ENCODE assay signal across 18 mouse cellular contexts in genomic region chr5:132545761-132546160, GRCm38 (mm10). TPM values are rescaled to one million over a fixed set of nuclear protein-coding genes. Genes with fewer than 3 reads are reported as not detected.
A peak's percentile ranks its signal among the peaks of the same experiment; 100 is the strongest.
DNase-seq lines count a peak whose midpoint lies in the region; ATAC-seq and TF ChIP-seq lines count a peak whose summit lies in the region.
"Had no signal": no experiment of that assay in that cellular context is flagged by ENCODE, and none has a peak within 500 bp of the region (broad histone marks: within the 10 kb centered on the region; RNA-seq: fewer than 3 reads in every experiment).

No protein-coding gene starts in this region.

- H3K36me3 ChIP-seq in forebrain, postnatal 0 days (ENCODE audit: insufficient read depth) = no peaks in the 10 kb centered on the region
- H3K36me3 ChIP-seq: embryonic facial prominence, embryonic 13.5 days; hindbrain, embryonic 15.5 days; liver, embryonic 15.5 days; neural tube, embryonic 15.5 days had no signal

- H3K27me3 ChIP-seq in forebrain, postnatal 0 days (ENCODE audit: insufficient read depth, low read length) = no peaks in the 10 kb centered on the region
- H3K27me3 ChIP-seq: embryonic facial prominence, embryonic 13.5 days; forebrain, embryonic 13.5 days; neural tube, embryonic 15.5 days had no signal

- H3K9me3 ChIP-seq in forebrain, postnatal 0 days (ENCODE audit: low read length) = no peaks in the 10 kb centered on the region
- H3K9me3 ChIP-seq: embryonic facial prominence, embryonic 13.5 days; forebrain, embryonic 13.5 days; hindbrain, embryonic 15.5 days; liver, embryonic 15.5 days; neural tube, embryonic 15.5 days had no signal

- intact Hi-C loops in gastrocnemius, postnatal 14 days (cut with DNase I; ENCODE audit: low total_unique reads) = no loop called here

- WGBS in forebrain, postnatal 0 days = 75% methylated on average over 1 of the region's 1 CpGs

- no peak overlapping the region for H3K9ac ChIP-seq in forebrain, postnatal 0 days
- H3K9ac ChIP-seq: embryonic facial prominence, embryonic 13.5 days; forebrain, embryonic 13.5 days; hindbrain, embryonic 15.5 days; liver, embryonic 15.5 days; neural tube, embryonic 15.5 days had no signal

- DNase-seq in gastrocnemius, postnatal 14 days = peak; percentile 5
- DNase-seq in gastrocnemius, adult 8-10 months (ENCODE audit: low spot score in 2 of 2) = no peak
- peak; percentile 3 for DNase-seq in ovary, adult 18-20 months (ENCODE audit: low spot score)
- DNase-seq in ovary, postnatal 14 days (ENCODE audit: low spot score) = no peak
- DNase-seq in cerebellum, postnatal 10 days = peak; percentile 58 to 69
- DNase-seq in heart, postnatal 4 days = peak; percentile 18
- no peak for DNase-seq in right cerebral cortex, postnatal 25 days
- DNase-seq in forebrain, postnatal 0 days = no peak
- DNase-seq: gastrocnemius, postnatal 36 days; kidney, adult 18-20 months had no signal

- H3K4me1 ChIP-seq in forebrain, postnatal 0 days (ENCODE audit: insufficient read depth) = 0 out of 2 replicates have a peak, but pooled peaks cover 5% of the 10 kb centered on the region

- ATAC-seq in forebrain, postnatal 0 days = no peak
- ATAC-seq: activated CD4-positive, CD25-positive, alpha-beta regulatory T cell, adult 4 months; forebrain, embryonic 13.5 days had no signal

- TF ChIP-seq CTCF in forebrain, postnatal 0 days (IDR thresholded peaks at IDR 0.05; ENCODE audit: low read depth) = no peak

- no peak overlapping the region for H3K4me2 ChIP-seq in forebrain, postnatal 0 days (ENCODE audit: low read depth)
- H3K4me2 ChIP-seq: embryonic facial prominence, embryonic 13.5 days; hindbrain, embryonic 15.5 days; liver, embryonic 15.5 days; neural tube, embryonic 15.5 days had no signal

- H3K27ac ChIP-seq in forebrain, postnatal 0 days (ENCODE audit: low read depth, low read length) = no peak overlapping the region
- H3K27ac ChIP-seq: embryonic facial prominence, embryonic 13.5 days; forebrain, embryonic 13.5 days; hindbrain, embryonic 15.5 days; liver, embryonic 15.5 days; neural tube, embryonic 15.5 days; stomach, postnatal 0 days had no signal

- H3K4me3 ChIP-seq in forebrain, postnatal 0 days (ENCODE audit: low read depth, low read length) = no peak overlapping the region
- H3K4me3 ChIP-seq: embryonic facial prominence, embryonic 13.5 days; forebrain, embryonic 13.5 days; hindbrain, embryonic 15.5 days; liver, embryonic 15.5 days; neural tube, embryonic 15.5 days had no signal

RNA-seq across cellular contexts. Expression of gene Auts2, which starts 2.6 kb away (rescaled TPM):
- 10 to 100 TPM; 19.4 to 30.5 TPM for total RNA-seq in gastrocnemius, postnatal 14 days (2021)
- total RNA-seq in gastrocnemius, adult 8-10 months (2022) = 10 to 100 TPM in 2 of 4 experiments, 1 to 10 TPM in 2; 7.6 to 18.8 (median 12.4) TPM
- 10 to 100 TPM; 49.0 to 51.4 TPM for total RNA-seq in heart, postnatal 4 days (2021)
- total RNA-seq in forebrain, postnatal 0 days (2014; rRNA removed) = 42.2 and 66.2 TPM in 2 replicates
- polyA plus RNA-seq in forebrain, postnatal 0 days (2015; fragmentation: Nextera tagmentation; extraction: Ambion mirVana) = 23.7 and 40.9 TPM in 2 replicates
- total RNA-seq: MEL had no signal

Comparison
In these comparisons a context has a peak if more than half of its experiments do, and no peak if none do; other contexts are left out.
1. DNase-seq: peak in gastrocnemius, postnatal 14 days (single experiment), ovary, adult 18-20 months (single experiment), cerebellum, postnatal 10 days (2 of 2) and heart, postnatal 4 days (single experiment); none in gastrocnemius, adult 8-10 months (0 of 2), ovary, postnatal 14 days (single experiment), right cerebral cortex, postnatal 25 days (single experiment) and forebrain, postnatal 0 days (single experiment).